Mouse (Mus musculus) yolk sac, embryonic 10.5 days (tissue): ENCODE data around the gene Gm20481.
"Not testable (repeated sequence)": the region's sequence is repeated elsewhere in the genome, so short reads cannot be mapped to it uniquely, and the experiment has no call there.

Experiments
- DNase-seq: peaks from one replicate; pipeline ENCODE4 v3.0.0-alpha.2; 2017; ENCODE audit warnings: low spot score

The Gm20481 gene

GRCm38 (mm10) chr17:35003022-35003838 is 33.5 kb downstream of the Gm20481 start:
- no peak for DNase-seq

DNA sequence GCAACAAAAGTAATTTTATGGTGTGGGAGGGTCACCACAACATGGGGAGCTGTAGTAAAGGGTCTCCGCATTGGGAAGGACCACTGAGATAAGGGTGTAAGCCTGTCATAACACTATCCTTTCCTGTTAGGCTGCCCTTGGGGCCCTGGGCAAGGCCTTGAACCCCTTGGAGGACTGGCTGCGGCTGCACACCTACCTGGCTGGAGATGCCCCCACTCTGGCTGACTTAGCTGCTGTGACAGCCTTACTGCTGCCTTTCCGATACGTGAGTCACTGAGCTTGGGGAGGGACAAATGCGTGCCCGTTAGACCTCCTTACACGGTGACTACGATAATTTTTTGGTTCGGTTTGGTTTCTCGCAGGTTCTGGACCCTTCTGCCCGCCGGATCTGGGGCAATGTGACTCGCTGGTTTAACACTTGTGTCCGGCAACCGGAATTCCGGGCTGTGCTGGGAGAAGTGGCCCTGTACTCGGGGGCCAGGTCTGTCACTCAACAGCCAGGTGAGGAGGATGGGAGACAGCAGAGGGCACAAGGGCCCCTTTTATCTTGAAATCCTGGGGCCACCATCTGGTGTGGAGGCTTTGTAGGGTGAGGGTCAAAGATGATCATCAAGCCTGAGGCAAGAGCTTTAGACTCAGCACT is 34.5 kb downstream of the Gm20481 start:
- no peak for DNase-seq

DNA sequence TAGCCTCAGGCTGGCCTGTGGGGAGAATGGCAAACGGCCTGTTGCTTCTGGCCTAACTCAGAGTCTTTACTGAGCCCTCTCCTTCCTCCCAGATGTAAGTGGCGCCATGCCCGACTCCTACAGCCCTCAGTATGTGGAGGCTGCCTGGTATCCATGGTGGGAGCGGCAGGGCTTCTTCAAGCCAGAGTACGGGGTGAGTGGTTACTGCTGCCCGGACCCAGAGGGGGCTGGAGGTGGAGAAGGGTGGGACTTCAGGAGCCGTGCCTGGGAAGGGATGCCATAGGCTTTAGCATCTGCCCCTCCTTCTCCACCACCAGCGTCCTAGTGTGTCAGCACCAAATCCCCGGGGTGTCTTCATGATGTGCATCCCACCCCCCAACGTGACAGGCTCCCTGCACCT is 35.4 kb downstream of the Gm20481 start:
- no peak for DNase-seq

DNA sequence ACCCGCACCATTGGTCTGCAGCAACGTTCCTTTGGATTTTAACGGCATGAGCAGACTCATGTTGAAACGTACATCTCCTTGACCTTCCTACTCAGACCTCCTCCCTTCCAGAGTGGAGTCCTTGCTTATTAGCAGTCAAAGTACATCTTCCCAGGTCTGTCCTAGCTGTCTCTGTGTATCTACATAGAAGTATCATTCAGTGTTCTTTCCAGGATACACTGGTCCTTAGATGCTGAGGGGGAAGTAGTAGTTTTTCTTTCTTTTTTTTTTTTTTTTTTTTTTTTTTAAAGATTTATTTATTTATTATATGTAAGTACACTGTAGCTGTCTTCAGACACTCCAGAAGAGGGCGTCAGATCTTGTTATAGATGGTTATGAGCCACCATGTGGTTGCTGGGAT is 36.2 kb downstream of the Gm20481 start:
- not testable (repeated sequence) for DNase-seq

DNA sequence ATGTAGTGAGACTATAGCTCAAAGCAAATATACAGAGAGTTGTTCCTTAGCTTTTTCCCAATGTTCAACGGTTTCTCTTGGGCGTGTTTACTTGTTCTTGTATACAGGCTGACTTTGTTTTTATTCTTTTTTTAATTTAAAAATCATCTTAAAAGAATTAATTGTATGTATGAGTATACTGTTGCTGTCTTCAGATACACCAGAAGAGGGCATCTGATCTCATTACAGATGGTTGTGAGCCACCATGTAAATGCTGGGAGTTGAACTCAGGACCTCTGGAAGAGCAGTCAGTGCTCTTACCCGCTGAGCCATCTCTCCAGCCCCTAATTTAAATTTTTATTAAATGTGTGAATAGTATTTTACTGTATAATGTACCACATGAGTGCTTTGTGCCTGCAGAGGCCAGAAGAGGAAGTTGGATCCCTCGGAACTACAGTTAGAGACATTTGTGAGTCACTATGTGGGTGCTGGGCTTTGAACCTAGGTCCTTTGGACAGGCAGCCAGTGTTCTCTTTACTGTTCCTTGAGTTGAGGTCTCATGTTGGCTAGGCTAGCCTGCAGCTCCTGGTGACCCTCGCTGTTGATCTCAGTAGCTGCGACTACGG is 37.8 kb downstream of the Gm20481 start:
- no peak for DNase-seq

GRCm38 (mm10) chr17:35009586-35009985 is 39.9 kb downstream of the Gm20481 start:
- no peak for DNase-seq

GRCm38 (mm10) chr17:35011440-35011839 is 41.7 kb downstream of the Gm20481 start:
- DNase-seq = no peak

- DNase-seq = no peak
These were observed 42.7 kb downstream of the Gm20481 start for GRCm38 (mm10) chr17:35012430-35012829.

GRCm38 (mm10) chr17:35013221-35013620 is 43.5 kb downstream of the Gm20481 start:
- no peak for DNase-seq

DNA sequence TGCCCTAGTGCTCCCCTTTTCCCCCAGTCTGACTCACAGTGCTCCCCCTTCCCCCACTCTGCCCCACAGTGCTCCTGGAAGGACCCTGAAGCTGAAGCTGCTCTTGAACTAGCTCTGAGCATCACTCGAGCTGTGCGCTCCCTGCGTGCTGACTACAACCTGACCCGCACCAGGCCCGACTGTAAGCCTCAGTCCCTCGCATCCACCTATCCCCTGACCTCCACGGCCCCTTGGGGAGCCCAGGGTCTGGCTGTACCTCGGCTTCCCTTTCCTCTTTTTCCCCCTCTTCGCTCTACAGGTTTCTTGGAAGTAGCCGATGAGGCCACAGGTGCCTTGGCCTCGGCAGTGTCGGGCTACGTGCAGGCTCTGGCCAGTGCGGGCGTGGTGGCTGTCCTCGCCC is 45.6 kb downstream of the Gm20481 start:
- no peak for DNase-seq

DNA sequence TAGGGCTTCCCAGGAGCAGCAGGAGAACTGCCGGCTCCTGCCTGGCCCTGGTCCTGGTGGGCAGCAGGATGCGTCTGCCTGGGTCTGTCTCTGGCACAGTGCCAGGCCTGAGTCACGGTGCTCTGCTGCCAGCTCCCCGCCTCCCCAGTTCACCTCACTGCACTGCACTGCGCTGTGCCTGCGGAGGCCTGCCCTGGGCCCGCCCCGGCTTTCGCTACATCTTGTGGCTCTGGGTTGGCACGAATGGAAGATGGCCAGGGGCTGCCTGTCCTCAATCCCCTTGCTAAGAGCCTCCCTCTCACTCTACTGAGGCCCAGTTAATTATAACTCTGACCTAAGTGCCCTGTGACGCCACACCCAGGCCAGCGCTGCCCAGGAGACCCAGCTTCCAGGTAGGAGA is 46.7 kb downstream of the Gm20481 start, which contains the start of gene Vwa7:
Gene Vwa7, plus strand, starts transcription at position 204 of the 400 bp plus-strand sequence.
- no peak for DNase-seq

- DNase-seq = no peak
These were observed 47.3 kb downstream of the Gm20481 start for GRCm38 (mm10) chr17:35016791-35017705.

- DNase-seq = no peak
These were observed 48.0 kb downstream of the Gm20481 start for GRCm38 (mm10) chr17:35017706-35018030.

- DNase-seq = no peak
These were observed 48.5 kb downstream of the Gm20481 start for GRCm38 (mm10) chr17:35018171-35018570.

DNA sequence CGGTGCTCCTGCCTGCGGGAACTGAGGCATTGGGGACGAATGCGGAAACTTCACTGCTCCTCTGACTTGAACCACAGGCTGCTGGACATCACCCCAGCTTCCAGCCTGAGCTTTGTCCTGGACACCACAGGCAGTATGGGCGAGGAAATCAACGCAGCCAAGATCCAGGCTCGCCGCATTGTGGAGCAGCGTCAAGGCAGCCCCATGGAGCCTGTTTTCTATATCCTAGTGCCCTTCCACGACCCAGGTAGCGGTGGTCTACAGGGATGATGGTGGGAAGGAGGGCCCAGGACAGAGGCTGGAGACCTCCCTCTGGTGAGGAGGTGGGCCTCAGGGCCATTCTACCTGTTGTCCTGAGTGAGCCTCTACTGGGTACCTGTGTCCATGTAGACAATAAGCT is 50.2 kb downstream of the Gm20481 start:
- no peak for DNase-seq

GRCm38 (mm10) chr17:35020551-35020950 is 50.8 kb downstream of the Gm20481 start:
- no peak for DNase-seq

GRCm38 (mm10) chr17:35021163-35021808 is 51.6 kb downstream of the Gm20481 start:
- DNase-seq = peak; percentile 83
